Mouse (Mus musculus) CH12.LX (cell line): Measurements from ENCODE around the gene Ppt2. TPM values are rescaled to one million over a fixed set of nuclear protein-coding genes. Genes with fewer than 3 reads are reported as not detected.
A peak's percentile ranks its signal among the peaks of the same experiment; 100 is the strongest.

Experiments used
- DNase-seq: peaks from one replicate; pipeline ENCODE4 v3.0.0-alpha.2; 2013; ENCODE audit errors: extremely low read depth
- H3K27ac ChIP-seq: 2 replicates; pipeline ENCODE4 v1.5.1; 2012; ENCODE audit warnings: low read depth, mild to moderate bottlenecking, control low read depth, moderate library complexity; ENCODE audit not compliant: insufficient read depth
- H3K27me3 ChIP-seq: replicated peaks from 2 replicates; pipeline ENCODE3; 2012; ENCODE audit warnings: inconsistent platforms
- H3K36me3 ChIP-seq, 2 experiments: replicated peaks in 1 of 2; 2 replicates each; pipeline versions ENCODE3 to v1.6.1; 2012; ENCODE audit warnings: inconsistent platforms in 1 of 2, low read length in 1 of 2, mild to moderate bottlenecking in 1 of 2, mixed read lengths in 1 of 2, moderate library complexity in 1 of 2; ENCODE audit not compliant: control insufficient read depth in 1 of 2, insufficient read depth in 1 of 2
- H3K4me1 ChIP-seq, 2 experiments: 2 replicates each; pipeline ENCODE4 v1.6.1; 2012; ENCODE audit warnings: inconsistent platforms in 1 of 2, moderate library complexity in 1 of 2; ENCODE audit not compliant: insufficient read depth in 2 of 2, control insufficient read depth in 1 of 2
- H3K4me2 ChIP-seq: 2 replicates; pipeline ENCODE4 v1.6.1; 2012; ENCODE audit warnings: low read depth, mild to moderate bottlenecking, control low read depth; ENCODE audit not compliant: poor library complexity, insufficient read depth, severe bottlenecking
- H3K4me3 ChIP-seq, 3 experiments: fragments of 150-350 bp in 1 of 3; sonication (generic) in 1 of 3; replicated peaks in 1 of 3; 2 replicates each; pipeline versions ENCODE3 to v1.5.1; 2011 to 2012; ENCODE audit warnings: low read depth in 2 of 3, low read length in 2 of 3, mild to moderate bottlenecking in 2 of 3, moderate library complexity in 2 of 3, control low read depth in 1 of 3, improper control_type of control experiment in 1 of 3, inconsistent platforms in 1 of 3, mixed read lengths in 1 of 3; ENCODE audit not compliant: poor library complexity in 1 of 3
- H3K79me2 ChIP-seq: replicated peaks from 2 replicates; pipeline ENCODE4 v1.6.1; 2012; ENCODE audit warnings: mild to moderate bottlenecking, moderate library complexity; ENCODE audit not compliant: control insufficient read depth, poor library complexity, insufficient read depth, severe bottlenecking; ENCODE audit errors: extremely low read depth
- H3K9ac ChIP-seq: 2 replicates; pipeline ENCODE4 v1.6.1; 2012; ENCODE audit warnings: low read depth, mild to moderate bottlenecking, control low read depth, moderate library complexity; ENCODE audit not compliant: insufficient read depth
- H3K9me3 ChIP-seq: replicated peaks from 2 replicates; pipeline ENCODE3; 2012; ENCODE audit warnings: low read length, inconsistent platforms, mixed read lengths
- CHD1 ChIP-seq: IDR thresholded peaks from 2 replicates; pipeline ENCODE4 v1.6.1; 2012; ENCODE audit warnings: low read depth, low read length, improper control_type of control experiment, inconsistent platforms
- CHD2 ChIP-seq: IDR thresholded peaks from 2 replicates; pipeline ENCODE4 v1.6.1; 2011; ENCODE audit warnings: low read length, improper control_type of control experiment
- CTCF ChIP-seq, 2 experiments: IDR thresholded peaks in 1 of 2; conservative IDR thresholded peaks in 1 of 2; 2 replicates each; pipeline ENCODE4 v1.5.1; 2011 to 2012; ENCODE audit warnings: low read depth in 2 of 2, low read length in 2 of 2, improper control_type of control experiment in 1 of 2, inconsistent platforms in 1 of 2, mild to moderate bottlenecking in 1 of 2, moderate library complexity in 1 of 2
- ETS1 ChIP-seq: conservative IDR thresholded peaks from 2 replicates; pipeline ENCODE4 v1.6.1; 2012; ENCODE audit warnings: low read depth, mild to moderate bottlenecking, inconsistent platforms, low read length, improper control_type of control experiment, moderate library complexity
- GABPA ChIP-seq: IDR thresholded peaks from 2 replicates; pipeline ENCODE4 v1.6.1; 2012; ENCODE audit warnings: low read depth, low read length, improper control_type of control experiment, inconsistent platforms; ENCODE audit not compliant: insufficient replicate concordance
- HCFC1 ChIP-seq: IDR thresholded peaks from 2 replicates; pipeline ENCODE4 v1.6.1; 2012; ENCODE audit warnings: low read depth, mild to moderate bottlenecking, inconsistent platforms, low read length, improper control_type of control experiment
- IRF4 ChIP-seq: IDR thresholded peaks from 2 replicates; pipeline ENCODE4 v1.6.1; 2014; ENCODE audit warnings: low read depth, mild to moderate bottlenecking, inconsistent platforms, low read length, improper control_type of control experiment
- JUN ChIP-seq: IDR thresholded peaks from 2 replicates; pipeline ENCODE4 v1.6.1; 2011; ENCODE audit warnings: low read depth, mild to moderate bottlenecking, low read length, improper control_type of control experiment, moderate library complexity; ENCODE audit not compliant: insufficient read depth
- JUND ChIP-seq: conservative IDR thresholded peaks from 2 replicates; pipeline ENCODE4 v1.6.1; 2011; ENCODE audit warnings: low read depth, low read length, improper control_type of control experiment
- KAT2A ChIP-seq: IDR thresholded peaks from 2 replicates; pipeline ENCODE4 v1.6.1; 2012; ENCODE audit warnings: low read length, improper control_type of control experiment, inconsistent platforms; ENCODE audit not compliant: insufficient replicate concordance
- MAFK ChIP-seq: IDR thresholded peaks from 2 replicates; pipeline ENCODE4 v1.6.1; 2011; ENCODE audit warnings: low read length, improper control_type of control experiment; ENCODE audit not compliant: insufficient replicate concordance
- MAX ChIP-seq: IDR thresholded peaks from 2 replicates; pipeline ENCODE4 v1.6.1; 2011; ENCODE audit warnings: low read length, improper control_type of control experiment
- MAZ ChIP-seq: IDR thresholded peaks from 2 replicates; pipeline ENCODE4 v1.6.1; 2012; ENCODE audit warnings: low read depth, mild to moderate bottlenecking, inconsistent platforms, low read length, improper control_type of control experiment, moderate library complexity
- MEF2A ChIP-seq: IDR thresholded peaks from 2 replicates; pipeline ENCODE4 v1.6.1; 2014; ENCODE audit warnings: low read depth, mild to moderate bottlenecking, inconsistent platforms, low read length, improper control_type of control experiment, borderline replicate concordance
- MXI1 ChIP-seq: IDR thresholded peaks from 2 replicates; pipeline ENCODE4 v1.6.1; 2011; ENCODE audit warnings: mild to moderate bottlenecking, low read depth, low read length, improper control_type of control experiment
- MYC ChIP-seq: IDR thresholded peaks from 2 replicates; pipeline ENCODE4 v1.6.1; 2011; ENCODE audit warnings: low read depth, mild to moderate bottlenecking, improper control_type of control experiment, low read length
- NELFE ChIP-seq: IDR thresholded peaks from 2 replicates; pipeline ENCODE4 v1.6.1; 2011; ENCODE audit warnings: low read depth, low read length, improper control_type of control experiment
- NRF1 ChIP-seq: IDR thresholded peaks from 2 replicates; pipeline ENCODE4 v1.6.1; 2014; ENCODE audit warnings: low read depth, mild to moderate bottlenecking, inconsistent platforms, low read length, improper control_type of control experiment, moderate library complexity
- PAX5 ChIP-seq: IDR thresholded peaks from 2 replicates; pipeline ENCODE4 v1.6.1; 2012; ENCODE audit warnings: low read length, inconsistent platforms, mixed read lengths
- POLR2A ChIP-seq: IDR thresholded peaks from 2 replicates; pipeline ENCODE4 v1.6.1; 2011; ENCODE audit warnings: low read depth, mild to moderate bottlenecking, improper control_type of control experiment, low read length
- POLR2AphosphoS2 ChIP-seq: IDR thresholded peaks from 2 replicates; pipeline ENCODE4 v1.6.1; 2011; ENCODE audit warnings: low read depth, low read length, improper control_type of control experiment
- RAD21 ChIP-seq: IDR thresholded peaks from 2 replicates; pipeline ENCODE4 v1.6.1; 2011; ENCODE audit warnings: low read depth, mild to moderate bottlenecking, low read length, improper control_type of control experiment, moderate library complexity
- RCOR1 ChIP-seq: conservative IDR thresholded peaks from 2 replicates; pipeline ENCODE4 v1.6.1; 2012; ENCODE audit warnings: low read depth, mild to moderate bottlenecking, inconsistent platforms, low read length, improper control_type of control experiment
- SIN3A ChIP-seq: IDR thresholded peaks from 2 replicates; pipeline ENCODE4 v1.6.1; 2012; ENCODE audit warnings: low read length, improper control_type of control experiment, inconsistent platforms
- SMC3 ChIP-seq: IDR thresholded peaks from 2 replicates; pipeline ENCODE4 v1.6.1; 2011; ENCODE audit warnings: low read depth, low read length, improper control_type of control experiment
- TBP ChIP-seq: conservative IDR thresholded peaks from 2 replicates; pipeline ENCODE4 v1.6.1; 2011; ENCODE audit warnings: low read depth, low read length, improper control_type of control experiment
- TCF12 ChIP-seq: IDR thresholded peaks from 2 replicates; pipeline ENCODE4 v1.6.1; 2014; ENCODE audit warnings: low read depth, mild to moderate bottlenecking, inconsistent platforms, low read length, improper control_type of control experiment
- UBTF ChIP-seq: IDR thresholded peaks from 2 replicates; pipeline ENCODE4 v1.6.1; 2012; ENCODE audit warnings: low read depth, mild to moderate bottlenecking, inconsistent platforms, low read length, improper control_type of control experiment, moderate library complexity
- USF1 ChIP-seq: IDR thresholded peaks from 2 replicates; pipeline ENCODE4 v1.6.1; 2014; ENCODE audit warnings: low read depth, mild to moderate bottlenecking, inconsistent platforms, low read length, improper control_type of control experiment
- USF2 ChIP-seq: conservative IDR thresholded peaks from 2 replicates; pipeline ENCODE4 v1.6.1; 2011; ENCODE audit warnings: low read depth, low read length, improper control_type of control experiment
- ZC3H11A ChIP-seq: IDR thresholded peaks from 2 replicates; pipeline ENCODE4 v1.6.1; 2012; ENCODE audit warnings: low read depth, mild to moderate bottlenecking, inconsistent platforms, low read length, improper control_type of control experiment
- ZKSCAN1 ChIP-seq: IDR thresholded peaks from 2 replicates; pipeline ENCODE4 v1.6.1; 2012; ENCODE audit warnings: low read depth, inconsistent platforms, low read length, improper control_type of control experiment, borderline replicate concordance
- ZMIZ1 ChIP-seq: IDR thresholded peaks from 2 replicates; pipeline ENCODE4 v1.6.1; 2012; ENCODE audit warnings: low read depth, mild to moderate bottlenecking, inconsistent platforms, low read length, improper control_type of control experiment
- ZNF384 ChIP-seq: IDR thresholded peaks from 2 replicates; pipeline ENCODE4 v1.6.1; 2012; ENCODE audit warnings: low read depth, low read length, improper control_type of control experiment, inconsistent platforms
- dilution Hi-C: fragments of 300-500 bp; cut with MboI; formaldehyde crosslinking; loops from 2 replicates; pipeline ENCODE4 v1.14.3; 2020; ENCODE audit warnings: low sequenced_read_pairs; ENCODE audit not compliant: extremely low pct_unique_long_range_greater_than_20kb, extremely low pct_ligation_motif_present
- in situ Hi-C: fragments of 300-500 bp; cut with MboI; formaldehyde crosslinking; loops from 3 replicates; pipeline ENCODE4 v1.14.3; 2019; ENCODE audit warnings: low sequenced_read_pairs, low pct_ligation_motif_present, low pct_unique_long_range_greater_than_20kb, mixed read lengths
- polyA plus RNA-seq: library from polyadenylated mRNA; unstranded; fragments of >175 nt; gene quantifications from 2 replicates; pipeline ENCODE4 v1.2.1, GENCODE M21; 2012; ENCODE audit warnings: low read depth; ENCODE audit not compliant: insufficient read length
- total RNA-seq, 2 experiments: library from RNA; depleted of rRNA; stranded (reverse); fragments of 300-350 nt in 1 of 2; fragments of >200 nt in 1 of 2; gene quantifications; 2 replicates each; pipeline ENCODE4 v1.2.3; 2012 to 2014

Gene Ppt2
- total and polyA plus RNA-seq, 3 experiments, result 0.84 to 1.9 TPM; not detected in 1

DNA sequence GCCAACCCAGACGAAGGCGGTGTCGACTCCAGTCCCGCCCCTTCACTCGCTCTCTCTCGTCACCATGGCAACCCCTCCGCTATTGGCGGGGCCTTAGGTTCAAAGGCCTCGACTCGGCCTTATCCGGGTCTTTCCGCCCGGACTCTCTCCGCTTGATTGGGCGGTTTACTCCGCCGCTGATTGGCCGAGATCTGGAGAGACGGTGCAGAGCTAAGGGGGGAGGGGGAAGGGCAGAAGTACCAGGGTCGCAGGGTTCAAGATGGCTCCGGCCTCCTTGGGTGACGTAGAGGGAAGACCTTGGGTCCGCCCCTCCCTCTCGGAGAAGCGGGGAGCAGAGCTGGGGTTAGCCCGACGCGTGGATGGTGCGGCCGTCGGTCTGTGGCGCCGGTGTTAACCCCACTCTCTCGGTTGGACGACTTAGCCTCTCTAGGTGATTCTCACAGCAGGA, 24.2 kb downstream of the Ppt2 start, which contains the start of gene Agpat1 (continued):
- TF ChIP-seq MYC, result no peak
- no peak for TF ChIP-seq ZNF384
- TF ChIP-seq MXI1, result peak; percentile 34
- peak; percentile 69; the same call in 1 of the 2 replicates for TF ChIP-seq TBP
- TF ChIP-seq MAZ, result peak; percentile 21; the same call in 1 of the 2 replicates
- TF ChIP-seq CHD2, result no peak
- TF ChIP-seq NRF1, result no peak
- TF ChIP-seq NELFE, result peak; percentile 80
- TF ChIP-seq UBTF, result no peak
- TF ChIP-seq JUND, result no peak
- TF ChIP-seq PAX5, result no peak
- TF ChIP-seq SIN3A, result no peak; the same call in 1 of the 2 replicates
- no peak for TF ChIP-seq SMC3
- TF ChIP-seq, all 38 proteins: peak for 8

DNA sequence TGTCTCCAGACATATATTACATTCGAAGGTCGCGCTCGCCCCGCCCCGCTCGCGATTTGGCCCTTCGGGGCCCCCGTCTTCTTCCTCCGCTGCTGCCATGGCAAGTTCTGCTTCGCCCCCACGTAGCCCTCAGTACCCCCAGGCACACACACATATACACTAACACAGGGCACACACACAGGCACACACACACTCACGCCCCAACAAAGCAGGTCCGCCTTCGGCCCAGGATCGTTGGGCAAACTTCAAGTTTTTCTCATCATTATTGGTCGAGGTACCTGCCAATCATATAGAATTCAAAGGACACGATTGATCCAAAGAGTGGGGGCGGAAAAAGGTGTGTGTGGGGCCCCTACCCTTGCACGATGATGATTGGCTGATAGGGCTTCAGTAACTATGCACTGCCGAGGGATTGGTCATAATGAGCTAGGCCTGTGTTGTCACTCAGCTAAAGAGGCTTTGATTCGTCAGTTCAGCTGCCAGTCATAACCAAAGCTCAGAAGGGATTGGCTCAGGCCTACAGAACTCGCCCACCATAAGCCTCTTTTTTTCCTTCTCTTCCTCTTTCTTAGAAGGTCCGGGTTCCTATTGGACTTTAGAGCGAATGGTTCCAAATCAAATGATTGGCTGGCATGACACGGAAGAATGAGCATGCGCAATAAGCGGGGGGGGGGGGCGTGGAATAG, 24.8 kb downstream of the Ppt2 start, which contains the start of gene Rnf5:
Rnf5 (minus strand) TSS at position 316 of the 686 bp plus-strand sequence.
- H3K27ac ChIP-seq, result peak within 1 kb of the TSS; percentile 49
- H3K4me1 ChIP-seq, result peaks cover 9 to 34% of the 10 kb centered on the region in 2 experiments
- in situ Hi-C loops, result no loop called here
- H3K79me2 ChIP-seq, result peaks cover 12% of the 10 kb centered on the region
- peak; percentile 100 for DNase-seq
- H3K9me3 ChIP-seq, result no peaks in the 10 kb centered on the region
- peaks cover 15 to 45% of the 10 kb centered on the region in 2 experiments for H3K36me3 ChIP-seq
- peak within 1 kb of the TSS; percentile 91 for H3K9ac ChIP-seq
- no peaks in the 10 kb centered on the region for H3K27me3 ChIP-seq
- dilution Hi-C loops, result no loop called here
- peak within 1 kb of the TSS; percentile 86 for H3K4me2 ChIP-seq
- H3K4me3 ChIP-seq, result peak within 1 kb of the TSS; percentile 75 to 97 (median 82)
- no peak for TF ChIP-seq MAFK
- peak; percentile 63 for TF ChIP-seq POLR2A
- peak; percentile 79 for TF ChIP-seq HCFC1
- peak; percentile 18; the same call in 1 of the 2 replicates for TF ChIP-seq IRF4
- TF ChIP-seq PAX5, result no peak
- peak; percentile 79; the same call in 1 of the 2 replicates for TF ChIP-seq KAT2A
- TF ChIP-seq ZMIZ1, result no peak
- TF ChIP-seq JUND, result no peak
- TF ChIP-seq ZKSCAN1, result no peak
- TF ChIP-seq ETS1, result no peak
- 0 out of 2 replicates have a peak, but pooled peaks have one; percentile 27 for TF ChIP-seq MAX
- TF ChIP-seq UBTF, result no peak
- TF ChIP-seq MXI1, result peak; percentile 80
- TF ChIP-seq MAZ, result peak; percentile 83
- peak; percentile 46 for TF ChIP-seq TBP
- no peak for TF ChIP-seq CHD1
- no peak; the same call in 1 of the 2 replicates for TF ChIP-seq GABPA
- peak; percentile 48 for TF ChIP-seq TCF12
- peak; percentile 97 for TF ChIP-seq ZNF384
- TF ChIP-seq SMC3, result no peak
- TF ChIP-seq JUN, result no peak
- no peak; the same call in 1 of the 2 replicates for TF ChIP-seq MEF2A
- peak; percentile 90 for TF ChIP-seq SIN3A
- no peak for TF ChIP-seq CTCF (conservative IDR thresholded peaks at IDR 0.05 in 1 of 2, IDR thresholded peaks at IDR 0.05 in 1 of 2; ENCODE audit: low read depth in 2 of 2, low read length in 2 of 2)
- no peak for TF ChIP-seq RCOR1
- no peak for TF ChIP-seq USF2
- TF ChIP-seq ZC3H11A, result no peak
- TF ChIP-seq MYC, result no peak
- no peak for TF ChIP-seq USF1
- no peak for TF ChIP-seq RAD21
- TF ChIP-seq CHD2, result peak; percentile 99
- no peak for TF ChIP-seq POLR2AphosphoS2
